Mouse (Mus musculus) thymus, adult 18-20 months (tissue): ENCODE measurements around the gene Gm6034.
A peak's percentile ranks its signal among the peaks of the same experiment; 100 is the strongest.
"Not testable (repeated sequence)": the region's sequence is repeated elsewhere in the genome, so short reads cannot be mapped to it uniquely, and the experiment has no call there.

Source experiments
- DNase-seq, 2 experiments: peaks; one replicate each; pipeline ENCODE4 v3.0.0; 2022; ENCODE audit warnings: mixed read lengths in 2 of 2

Gene Gm6034

DNA sequence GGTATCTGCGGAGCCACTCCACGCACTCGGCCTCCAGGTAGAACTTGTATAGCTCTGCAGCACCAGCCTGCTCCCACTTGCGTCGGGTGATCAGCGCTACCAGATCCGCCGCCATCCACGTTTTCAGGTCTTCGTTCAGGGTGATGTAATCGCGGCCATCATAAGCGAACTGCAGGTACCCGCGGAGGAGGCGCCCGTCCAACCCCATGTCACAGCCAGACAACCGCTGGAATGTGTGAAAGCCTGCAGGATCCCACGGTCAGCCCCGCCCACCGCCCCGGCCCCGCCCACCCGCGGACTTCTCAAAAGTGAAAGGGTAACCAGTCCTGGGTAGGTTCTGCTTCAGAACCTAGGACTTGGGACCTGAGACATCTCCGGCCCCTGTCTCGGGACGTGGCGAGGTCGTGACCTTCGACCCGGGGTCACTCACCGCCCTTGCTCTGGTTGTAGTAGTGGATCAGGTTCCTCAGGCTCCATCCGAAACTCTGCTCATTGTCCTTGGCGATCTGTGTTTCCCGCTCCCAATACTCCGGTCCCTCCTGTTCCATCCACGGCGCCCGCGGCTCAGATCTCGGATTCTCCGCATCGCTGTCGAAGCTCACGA is 40.6 kb downstream of the Gm6034 start:
- DNase-seq: peak in 1 of 2 experiments; percentile 36

DNA sequence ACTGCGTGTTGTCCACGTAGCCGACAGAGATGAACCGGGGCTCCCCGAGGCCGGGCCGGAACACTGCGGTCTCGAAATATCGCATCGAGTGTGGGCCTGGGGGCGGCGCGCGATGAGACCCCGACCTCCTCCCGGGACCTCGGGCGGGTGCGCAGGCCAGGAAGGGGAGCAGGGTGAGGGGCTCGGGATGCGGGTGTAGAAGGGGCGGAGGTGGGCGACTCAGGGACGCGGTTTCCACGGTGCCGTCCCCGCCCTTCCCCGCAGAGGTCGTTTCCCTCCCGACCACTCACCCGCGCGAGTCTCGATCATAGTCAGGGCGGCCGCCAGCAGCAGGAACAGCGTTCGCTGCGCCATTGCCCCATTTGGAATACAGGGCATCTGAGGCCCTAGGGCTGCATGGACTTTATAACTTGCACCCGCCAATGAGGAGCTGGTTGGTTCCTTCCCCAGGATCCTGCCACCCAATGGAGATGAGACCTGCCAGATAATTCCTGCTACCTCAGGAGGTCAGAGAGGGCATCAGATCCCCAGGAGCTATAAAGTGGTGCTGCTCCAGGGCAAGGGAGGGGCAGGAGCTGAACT is 41.2 kb downstream of the Gm6034 start:
- DNase-seq: peak in 1 of 2 experiments; percentile 36

DNA sequence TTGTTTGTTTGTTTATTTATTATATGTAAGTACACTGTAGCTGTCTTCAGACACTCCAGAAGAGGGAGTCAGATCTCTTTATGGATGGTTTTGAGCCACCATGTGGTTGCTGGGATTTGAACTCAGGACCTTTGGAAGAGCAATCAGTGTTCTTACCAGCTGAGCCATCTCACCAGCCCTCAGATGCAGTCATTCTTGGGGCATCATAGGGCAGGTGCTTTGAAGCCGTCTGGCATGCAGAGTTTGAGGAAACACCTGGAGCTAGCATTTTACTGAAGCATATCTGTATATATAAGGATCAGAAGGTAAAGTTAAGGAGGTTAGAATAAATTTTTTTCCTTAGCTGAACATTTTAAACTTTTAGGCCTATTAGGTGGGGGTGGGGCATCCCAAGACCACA is 43.2 kb downstream of the Gm6034 start:
- DNase-seq: peak; percentile 46 to 69

DNA sequence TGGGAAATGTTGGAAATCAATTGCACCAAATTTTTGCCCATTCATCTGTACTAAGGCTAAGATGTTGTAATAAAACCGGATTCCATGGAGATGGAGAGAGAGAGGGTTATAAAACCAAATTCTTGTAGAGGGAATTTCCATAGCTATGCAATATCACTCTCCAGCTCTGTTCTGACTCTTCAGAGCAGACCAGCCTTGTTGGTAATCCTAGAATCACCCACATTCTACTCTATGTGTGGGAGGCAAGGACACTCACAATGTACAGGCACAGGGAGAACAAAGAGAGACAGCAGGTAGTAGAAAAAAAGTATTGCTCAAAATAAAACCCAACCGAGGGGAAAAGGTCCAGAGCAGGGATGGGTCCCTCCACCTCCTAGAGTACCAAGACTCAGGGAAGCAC is 49.2 kb downstream of the Gm6034 start:
- not testable (repeated sequence) for DNase-seq

DNA sequence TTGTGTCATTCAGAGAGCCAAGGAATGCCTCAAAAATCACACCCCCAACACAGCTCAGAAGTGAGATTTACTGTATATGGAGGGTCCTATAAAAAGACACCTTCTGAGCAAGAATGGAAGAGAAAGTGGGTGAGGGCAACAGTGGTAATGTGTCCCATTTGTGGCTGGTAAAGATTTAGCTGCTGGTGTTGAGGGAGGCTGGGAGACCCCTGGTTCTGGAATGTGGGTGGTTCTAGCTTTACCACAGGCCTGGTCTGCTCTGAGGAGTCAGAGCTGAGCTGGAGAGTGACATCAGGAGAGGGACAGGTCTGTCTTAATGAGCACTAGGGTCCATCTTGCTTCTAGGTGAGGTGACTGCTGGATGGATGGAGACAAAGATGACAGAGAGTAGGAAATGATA is 49.8 kb downstream of the Gm6034 start:
- DNase-seq: not testable (repeated sequence)

DNA sequence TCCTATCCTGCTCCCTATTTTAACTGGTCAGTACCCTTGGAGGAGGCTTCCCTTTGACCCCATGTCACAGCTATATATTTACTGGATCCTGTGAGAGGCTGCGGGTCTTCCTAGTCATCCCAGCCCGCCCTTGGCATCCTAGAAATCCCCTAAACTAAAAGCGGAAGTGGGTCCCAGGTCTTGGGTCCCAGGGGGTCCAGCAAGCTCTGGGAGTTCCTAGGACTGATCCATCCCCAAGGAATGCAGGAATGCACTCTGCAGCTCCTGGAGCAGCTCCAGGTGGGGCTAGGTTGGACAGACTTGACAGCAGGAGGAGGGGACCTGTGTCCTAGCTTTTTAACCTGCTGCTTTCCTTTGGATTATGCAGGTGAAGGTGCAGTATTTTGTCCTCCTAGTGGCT is 51.2 kb downstream of the Gm6034 start:
- no peak for DNase-seq

DNA sequence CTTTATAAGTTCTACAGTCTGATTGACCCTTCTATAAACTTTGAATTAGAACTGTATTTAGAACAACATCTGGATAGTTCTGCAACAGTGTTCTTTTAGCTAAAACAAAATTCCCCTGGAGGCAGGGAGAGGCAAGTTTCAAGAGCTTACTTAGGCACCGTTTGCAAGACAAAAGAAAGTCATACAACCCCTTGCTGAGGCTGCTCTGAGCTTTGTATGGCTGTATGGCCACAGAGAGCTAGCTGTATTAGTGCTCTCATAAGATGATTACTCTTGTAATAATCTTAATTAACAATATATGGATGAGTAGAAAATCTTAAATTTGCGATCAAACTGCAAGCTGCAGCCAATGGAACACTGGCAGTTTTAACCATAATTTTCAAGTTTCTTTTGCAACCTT is 56.8 kb downstream of the Gm6034 start:
- DNase-seq: not testable (repeated sequence)

DNA sequence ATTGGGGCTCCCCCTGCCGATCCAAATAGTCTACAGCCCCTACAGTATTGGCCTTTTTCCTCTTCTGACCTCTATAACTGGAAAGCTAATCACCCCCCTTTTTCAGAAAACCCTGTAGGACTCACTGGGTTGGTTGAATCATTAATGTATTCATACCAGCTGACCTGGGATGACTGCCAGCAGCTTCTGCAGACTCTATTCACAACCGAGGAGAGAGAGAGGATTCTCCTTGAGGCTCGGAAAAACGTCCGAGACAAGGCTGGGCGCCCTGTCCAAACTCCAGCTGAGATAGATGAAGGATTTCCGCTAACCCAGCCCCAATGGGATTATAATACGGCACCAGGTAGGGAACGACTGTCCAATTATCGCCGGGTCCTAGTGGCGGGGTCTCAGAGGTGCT is 59.3 kb downstream of the Gm6034 start:
- DNase-seq: not testable (repeated sequence)
